Mouse (Mus musculus) neural tube, embryonic 13.5 days (tissue): ENCODE measurements at regions not wholly inside any gene's neighbourhood (a gene's known extent, or its start where the extent isn't known, plus 50 kb on each side); places are given as distances from the start of the nearest gene placed in this dataset.

Source experiments
- ATAC-seq: fragments of 200-750 bp; cut with Nextera tagmentation; 2 replicates; pipeline ENCODE4 v1.8.0; 2017; ENCODE audit warnings: low read depth, mild to moderate bottlenecking, moderate TSS enrichment, moderate library complexity
- H3K27ac ChIP-seq: fragments of 300-500 bp; sonication (generic); replicated peaks from 2 replicates; pipeline ENCODE4 v1.5.1; 2015; ENCODE audit warnings: moderate library complexity, mild to moderate bottlenecking, inconsistent platforms
- H3K27me3 ChIP-seq: fragments of 300-500 bp; sonication (generic); 2 replicates; pipeline ENCODE4 v1.6.1; 2015; ENCODE audit warnings: mild to moderate bottlenecking, inconsistent platforms
- H3K36me3 ChIP-seq: fragments of 300-500 bp; sonication (generic); 2 replicates; pipeline ENCODE4 v1.6.1; 2015; ENCODE audit warnings: mild to moderate bottlenecking, inconsistent platforms
- H3K4me1 ChIP-seq: fragments of 300-500 bp; sonication (generic); replicated peaks from 2 replicates; pipeline ENCODE4 v1.6.1; 2015; ENCODE audit warnings: inconsistent platforms
- H3K4me2 ChIP-seq: fragments of 300-500 bp; sonication (generic); 2 replicates; pipeline ENCODE4 v1.6.1; 2015; ENCODE audit warnings: inconsistent platforms, mild to moderate bottlenecking, moderate library complexity
- H3K4me3 ChIP-seq: fragments of 300-500 bp; sonication (generic); 2 replicates; pipeline ENCODE4 v1.5.1; 2015; ENCODE audit warnings: mild to moderate bottlenecking, inconsistent platforms
- H3K9ac ChIP-seq: fragments of 300-500 bp; sonication (generic); 2 replicates; pipeline ENCODE4 v1.6.1; 2015; ENCODE audit warnings: moderate library complexity, mild to moderate bottlenecking, inconsistent platforms
- H3K9me3 ChIP-seq: fragments of 300-500 bp; sonication (generic); 2 replicates; pipeline ENCODE4 v1.6.1; 2016; ENCODE audit warnings: inconsistent platforms
- WGBS: fragments of 180-500 bp; shearing (Covaris S2); methylation state at CpG from one replicate; pipeline ENCODE4 v1.1.7; 2015; 5-methylcytosine and 5-hydroxymethylcytosine counted together

GRCm38 (mm10) chr2:167740516-167741189, 51.0 kb upstream of the Tmem189 start:
- no peaks in the 10 kb centered on the region for H3K27me3 ChIP-seq
- no peak overlapping the region for H3K27ac ChIP-seq
- no peaks in the 10 kb centered on the region for H3K9me3 ChIP-seq
- ATAC-seq: no peak
- H3K9ac ChIP-seq: no peak overlapping the region
- H3K4me3 ChIP-seq: no peak overlapping the region
- 56% methylated on average over 6 of the region's 6 CpGs for WGBS
- H3K4me2 ChIP-seq: no peak overlapping the region
- H3K36me3 ChIP-seq: no peaks in the 10 kb centered on the region
- H3K4me1 ChIP-seq: peaks cover 8% of the 10 kb centered on the region
